Mouse (Mus musculus): ENCODE results near the gene Dazap2. TPM values are rescaled to one million over a fixed set of nuclear protein-coding genes. Genes with fewer than 3 reads are reported as not detected.

The Dazap2 gene
- total RNA-seq, 2 experiments from 2014 or later, result 106 to 120 TPM

- intact Hi-C loops (cut with DNase I), result no loop called here
- no peak for DNase-seq (ENCODE audit: low spot score in 2 of 2)
Measured at GRCm38 (mm10) chr15:100667420-100667819, 52.3 kb downstream of the Dazap2 start.

- no peak for DNase-seq (ENCODE audit: low spot score in 2 of 2)
- intact Hi-C loops (cut with DNase I), result no loop called here
Measured at GRCm38 (mm10) chr15:100667871-100668545, 52.9 kb downstream of the Dazap2 start.

GRCm38 (mm10) chr15:100669337-100669736 is 54.2 kb downstream of the Dazap2 start, which contains the start of gene Bin2:
Gene Bin2 (minus strand): TSS chr15:100669553.
- intact Hi-C loops (cut with DNase I), result no loop called here
- no peak for DNase-seq (ENCODE audit: low spot score in 2 of 2)

- no peak for DNase-seq (ENCODE audit: low spot score in 2 of 2)
- intact Hi-C loops (cut with DNase I), result no loop called here
Measured at GRCm38 (mm10) chr15:100670004-100670403, 54.9 kb downstream of the Dazap2 start.

Small RNA genes within 50 kb of the gene (microRNA-seq; reads per million reads assigned to microRNA genes)
- not detected for gene Mir6961

Other genes with a start within 250 kb of the Dazap2 start
- not detected for gene Gm5475, start 193.2 kb upstream of the Dazap2 start, total RNA-seq (2021)
- 10 to 100 TPM; 57.9 to 60.6 TPM for gene Slc11a2, start 190.3 kb upstream of the Dazap2 start, total RNA-seq (2021)
- gene Letmd1, start 146.3 kb upstream of the Dazap2 start, total RNA-seq (2021), result 10 to 100 TPM; 60.7 to 60.8 TPM
- gene Csrnp2, start 119.9 kb upstream of the Dazap2 start, total RNA-seq (2021), result 10 to 100 TPM; 33.8 to 38.0 TPM
- 10 to 100 TPM; 26.2 to 33.1 TPM for gene Tfcp2, start 63.3 kb upstream of the Dazap2 start, total RNA-seq (2021)
- 100 to 1,000 TPM; 128 to 140 TPM for gene Pou6f1, start 15.4 kb upstream of the Dazap2 start, total RNA-seq (2021)
- 1 to 10 TPM; 1.8 to 1.9 TPM for gene Smagp, start 21.6 kb downstream of the Dazap2 start, total RNA-seq (2021)
- 1 to 10 TPM; 4.5 to 6.2 TPM for gene Bin2, start 54.2 kb downstream of the Dazap2 start, total RNA-seq (2021)
- gene Cela1, start 72.6 kb downstream of the Dazap2 start, total RNA-seq (2021), result 1 to 10 TPM; 3.6 to 4.4 TPM
- 1 to 10 TPM; 3.7 to 7.7 TPM for gene Galnt6, start 114.0 kb downstream of the Dazap2 start, total RNA-seq (2021)
- gene Slc4a8, start 146.4 kb downstream of the Dazap2 start, total RNA-seq (2021), result 10 to 100 TPM; 66.2 to 80.7 TPM